Mouse (Mus musculus): ENCODE data around the gene Gm10447.
"Not testable (repeated sequence)": the region's sequence is repeated elsewhere in the genome, so short reads cannot be mapped to it uniquely, and the experiment has no call there.

Gene Gm10447

DNA sequence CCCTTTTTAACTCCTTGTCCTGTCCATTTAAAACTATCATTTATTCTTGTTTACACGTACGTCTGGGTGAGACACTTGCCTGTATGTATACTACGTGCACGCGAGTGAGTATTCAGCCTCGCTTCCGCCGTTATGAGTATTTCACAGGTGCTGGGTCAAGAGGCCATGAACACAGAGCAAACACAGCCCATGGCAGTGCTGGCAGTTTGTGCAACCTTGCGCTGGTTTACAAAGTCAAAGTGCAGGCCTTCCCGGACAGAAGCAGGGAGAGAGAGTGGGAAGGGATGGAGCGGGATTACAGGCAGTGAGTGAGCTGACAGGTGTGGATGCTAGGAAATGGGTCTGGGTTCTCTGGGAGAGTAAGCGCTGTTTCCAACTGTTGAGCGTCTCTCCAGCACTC, 10.7 kb downstream of the Gm10447 start:
- DNase-seq (ENCODE audit: extremely low read depth, low read depth): no peak

DNA sequence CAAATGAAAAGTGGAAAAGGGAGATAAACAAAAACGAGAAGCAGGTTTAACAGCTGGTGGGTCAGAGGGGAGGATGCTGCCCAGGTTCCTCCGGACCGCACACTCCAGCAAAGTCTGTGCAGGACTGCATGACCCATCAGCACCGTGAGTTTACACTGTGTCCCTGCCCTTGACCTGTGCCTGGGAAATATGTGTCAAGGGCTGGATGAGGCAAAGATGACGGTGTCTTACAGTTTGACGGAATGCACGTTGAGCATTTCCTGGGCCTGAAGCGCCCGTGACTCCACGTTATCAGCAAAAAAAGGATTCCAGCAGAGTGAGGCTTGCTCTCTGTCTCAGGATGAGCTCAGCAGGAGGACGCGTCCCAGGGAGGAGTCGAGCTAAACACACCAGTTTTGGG, 11.3 kb downstream of the Gm10447 start:
- DNase-seq (ENCODE audit: extremely low read depth, low read depth): no peak

DNA sequence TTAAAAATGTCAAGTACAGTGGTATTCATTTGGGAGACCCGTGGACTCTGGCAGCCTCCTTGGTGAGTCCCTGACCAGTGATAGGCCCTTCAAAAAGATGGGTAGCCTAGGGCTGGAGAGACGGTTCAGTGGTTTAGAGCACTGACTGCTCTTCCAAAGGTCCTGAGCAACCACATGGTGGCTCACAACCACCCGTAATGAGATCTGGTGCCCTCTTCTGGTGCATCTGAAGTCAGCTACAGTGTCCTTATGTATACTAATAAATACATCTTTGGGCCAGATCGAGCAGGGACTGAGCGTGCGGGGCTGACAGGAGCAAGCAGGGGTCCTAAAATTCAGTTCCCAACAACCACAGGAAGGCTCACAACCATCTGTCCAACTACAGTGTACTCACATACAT, 13.0 kb downstream of the Gm10447 start:
- DNase-seq (ENCODE audit: extremely low read depth, low read depth): peak; percentile 39

DNA sequence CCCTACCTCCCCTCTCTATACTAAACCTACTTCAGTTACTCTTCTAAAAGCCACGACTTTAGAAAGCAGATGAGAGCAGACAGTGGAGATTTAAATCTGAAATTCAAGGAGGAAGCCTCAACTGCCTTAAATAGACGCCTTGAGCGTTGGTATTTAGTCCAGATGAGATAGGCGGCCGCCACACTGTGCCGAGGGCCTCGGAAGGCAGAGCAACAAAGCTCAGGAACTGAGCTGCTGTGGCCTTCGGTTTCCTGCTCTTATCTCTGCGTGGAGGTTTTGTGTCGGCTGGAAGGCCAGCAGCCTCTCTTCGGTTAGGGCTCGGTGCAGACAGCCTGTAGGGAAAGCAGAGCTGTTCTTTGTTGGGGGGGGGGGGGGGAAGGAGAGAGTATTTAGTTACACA, 15.0 kb downstream of the Gm10447 start:
- DNase-seq (ENCODE audit: extremely low read depth, low read depth): peak; percentile 36

DNA sequence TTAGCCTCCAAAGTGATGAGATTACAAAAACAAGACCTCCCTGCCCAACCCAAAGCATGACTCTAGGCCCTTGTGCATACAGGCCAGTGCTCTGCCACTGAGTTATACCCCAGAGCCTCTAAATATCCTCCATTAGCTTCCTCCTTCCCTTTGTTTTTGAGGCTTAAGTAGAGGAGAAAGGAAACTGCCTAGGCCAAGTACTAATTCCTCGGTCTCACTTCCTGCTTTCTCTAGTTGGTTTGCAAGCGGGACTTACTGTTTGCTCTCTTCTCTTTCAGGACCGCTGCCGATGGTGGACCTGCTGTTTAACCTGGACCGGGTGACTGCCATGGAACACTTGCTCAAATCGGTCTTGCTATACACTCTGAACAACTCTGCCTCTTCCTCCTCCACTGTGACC, 20.6 kb downstream of the Gm10447 start:
- DNase-seq (ENCODE audit: extremely low read depth, low read depth): no peak

DNA sequence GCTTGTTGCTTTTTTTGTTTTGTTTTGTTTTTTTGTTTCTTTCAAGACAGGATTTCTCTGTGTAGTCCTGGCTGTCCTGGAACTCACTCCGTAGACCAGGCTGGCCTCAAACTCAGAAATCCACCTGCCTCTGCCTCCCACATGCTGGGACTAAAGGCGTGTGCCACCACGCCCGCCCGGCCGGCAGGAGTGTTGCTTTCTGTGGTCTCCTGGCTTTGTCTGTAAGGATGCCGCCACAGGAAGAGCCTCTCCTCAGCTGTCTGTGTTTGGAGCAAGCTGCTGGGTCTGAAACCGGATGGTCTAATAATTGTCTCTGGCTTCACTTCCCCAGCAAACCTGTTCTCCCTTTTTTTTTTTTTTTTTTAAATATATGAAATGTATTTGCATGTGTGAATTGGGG, 21.4 kb downstream of the Gm10447 start:
- DNase-seq (ENCODE audit: extremely low read depth, low read depth): no peak

DNA sequence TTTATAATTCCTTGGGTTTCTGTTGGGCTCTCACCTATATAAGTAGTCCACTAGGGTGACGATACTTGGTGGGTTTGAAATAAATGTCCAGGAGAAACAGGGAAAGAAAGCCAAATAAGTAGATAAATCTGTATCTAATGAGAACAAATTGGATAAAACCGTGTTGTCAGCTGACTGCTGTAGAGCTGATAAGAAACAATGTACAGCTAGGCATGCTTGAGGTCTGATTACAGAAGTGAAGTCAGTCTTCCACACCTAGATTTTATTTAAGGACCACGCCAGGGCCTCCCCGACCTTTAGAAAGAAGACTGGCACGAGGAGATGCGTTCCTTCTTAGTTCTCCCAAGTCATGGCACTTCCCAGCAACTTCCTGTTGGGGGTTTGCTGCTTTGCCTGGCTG, 23.9 kb downstream of the Gm10447 start:
- DNase-seq (ENCODE audit: extremely low read depth, low read depth): no peak

DNA sequence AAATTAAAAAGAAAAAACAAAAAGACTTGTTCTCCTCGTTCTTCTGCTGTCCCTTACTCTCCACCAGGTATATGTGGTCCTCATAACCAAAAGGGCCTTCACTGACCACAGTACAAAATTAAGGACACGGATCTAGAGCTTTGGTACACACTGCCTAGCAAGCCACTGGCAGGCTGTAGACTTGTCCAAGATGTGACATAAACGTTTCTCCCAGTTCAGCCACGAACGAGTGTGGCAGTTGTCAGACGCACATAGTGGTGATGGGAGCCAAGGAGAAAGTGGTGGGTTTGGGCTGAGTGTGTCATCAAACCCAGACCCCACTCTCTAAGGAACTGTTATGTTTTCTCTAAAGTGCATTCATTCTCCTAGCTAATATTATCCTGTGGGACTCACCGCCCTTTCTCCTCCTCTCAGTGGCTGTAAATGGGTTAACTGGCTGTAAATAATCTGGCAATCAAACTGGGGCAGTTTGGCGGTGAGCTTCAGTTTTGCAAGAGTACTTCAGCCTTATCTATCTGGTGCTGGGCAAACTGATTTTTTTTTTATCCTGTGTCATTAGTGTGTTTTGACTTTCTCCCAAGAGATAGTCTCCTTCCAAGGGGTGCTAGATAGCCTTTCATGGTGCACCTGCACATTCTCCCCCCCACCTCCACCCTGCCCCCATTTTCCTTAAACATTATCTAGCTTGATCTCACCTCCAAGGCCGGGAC, 25.4 kb downstream of the Gm10447 start:
- no peak for DNase-seq (ENCODE audit: extremely low read depth, low read depth)

DNA sequence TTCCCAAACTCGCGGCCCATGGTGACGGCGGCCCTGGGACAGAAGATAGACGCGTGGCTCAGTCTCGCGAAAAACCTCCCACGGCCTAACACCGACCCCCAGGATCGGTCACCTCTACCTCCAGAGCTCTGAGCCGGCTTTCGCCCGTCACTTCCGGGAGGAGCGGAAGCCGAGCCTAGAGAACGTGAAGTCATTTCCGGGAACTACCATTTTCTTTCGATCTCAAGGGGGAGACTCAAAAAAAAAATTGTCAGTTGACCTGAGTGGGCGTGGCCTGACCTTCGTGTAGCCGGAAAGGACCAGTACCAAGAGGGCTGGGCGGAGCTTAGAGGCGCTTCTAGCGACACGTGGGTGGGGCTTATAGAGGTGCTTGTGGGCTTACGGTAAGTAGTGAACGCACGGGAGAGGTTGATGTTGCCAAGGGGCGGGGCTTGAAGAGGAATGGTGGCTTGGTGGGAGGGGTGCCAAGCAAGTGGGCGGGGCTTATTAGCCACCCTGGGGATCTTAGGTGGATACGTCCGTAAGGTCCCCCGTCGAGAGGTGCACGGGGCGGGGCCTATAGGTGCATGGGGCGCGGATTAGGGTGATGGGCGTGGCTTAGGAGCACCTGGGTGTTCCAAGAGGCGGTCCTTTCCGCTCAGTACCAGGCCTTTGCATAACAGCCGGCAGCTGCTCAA, 26.1 kb downstream of the Gm10447 start, which contains the start of the genes Uqcrq and Gdf9:
Gene Uqcrq (minus strand): TSS at position 162 of the 677 bp plus-strand sequence.
Gene Gdf9 (plus strand): TSS at position 354 of the 677 bp plus-strand sequence.
- peak; percentile 100 for DNase-seq (ENCODE audit: extremely low read depth, low read depth)

DNA sequence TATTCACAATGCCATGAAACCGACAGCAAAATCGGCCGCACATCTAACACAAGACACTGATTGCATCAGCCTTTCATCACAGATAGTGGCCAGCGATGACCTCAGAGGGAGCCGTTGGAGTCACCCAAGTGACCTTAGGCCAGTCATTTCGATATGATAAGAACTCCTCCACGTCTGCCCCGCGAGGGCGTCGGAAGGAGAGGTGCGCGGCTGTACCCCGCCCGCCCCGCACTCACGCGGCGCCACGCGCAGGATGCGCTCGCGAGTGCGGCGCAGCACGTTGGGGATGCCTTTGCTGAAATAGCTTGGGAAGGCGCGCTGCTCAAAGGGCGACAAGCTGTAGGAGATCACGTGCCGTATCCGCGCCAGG, 26.6 kb downstream of the Gm10447 start:
- no peak for DNase-seq (ENCODE audit: extremely low read depth, low read depth)

DNA sequence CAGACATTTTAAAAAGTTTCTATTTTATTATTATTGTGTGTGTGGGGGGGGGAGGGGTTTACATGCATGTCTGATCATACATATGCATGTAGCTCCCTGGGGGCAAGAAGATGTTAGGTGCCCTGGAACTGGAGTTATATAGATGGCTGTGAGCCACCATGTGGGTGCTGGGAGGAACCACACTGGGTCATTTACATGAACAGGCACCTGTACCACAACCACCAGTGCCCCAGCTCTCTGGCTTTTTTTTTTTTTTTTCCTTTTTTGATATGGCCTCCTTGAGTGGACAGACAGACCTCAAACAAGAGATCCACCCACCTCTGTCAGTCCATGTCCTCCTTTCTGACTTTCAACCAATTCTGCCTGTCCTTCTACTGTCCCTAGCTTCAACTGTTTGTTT, 27.7 kb downstream of the Gm10447 start:
- DNase-seq (ENCODE audit: extremely low read depth, low read depth): no peak

DNA sequence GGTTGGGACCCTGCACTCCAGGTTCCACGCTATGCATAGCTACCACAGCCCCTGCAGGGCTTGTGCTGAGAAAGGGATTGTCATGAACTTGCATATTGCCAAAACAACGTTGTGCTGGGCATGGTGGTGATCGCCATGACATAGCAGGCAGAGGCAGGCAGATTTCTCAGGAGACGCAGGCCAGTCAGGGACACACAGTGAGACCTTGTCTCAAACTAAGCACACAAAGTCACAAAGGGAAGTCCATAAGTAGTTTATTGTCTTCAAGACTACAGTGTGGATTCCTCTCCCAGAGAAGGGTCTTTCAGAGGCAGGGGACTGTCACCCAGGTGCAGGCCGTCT, 28.2 kb downstream of the Gm10447 start:
- no peak for DNase-seq (ENCODE audit: extremely low read depth, low read depth)

DNA sequence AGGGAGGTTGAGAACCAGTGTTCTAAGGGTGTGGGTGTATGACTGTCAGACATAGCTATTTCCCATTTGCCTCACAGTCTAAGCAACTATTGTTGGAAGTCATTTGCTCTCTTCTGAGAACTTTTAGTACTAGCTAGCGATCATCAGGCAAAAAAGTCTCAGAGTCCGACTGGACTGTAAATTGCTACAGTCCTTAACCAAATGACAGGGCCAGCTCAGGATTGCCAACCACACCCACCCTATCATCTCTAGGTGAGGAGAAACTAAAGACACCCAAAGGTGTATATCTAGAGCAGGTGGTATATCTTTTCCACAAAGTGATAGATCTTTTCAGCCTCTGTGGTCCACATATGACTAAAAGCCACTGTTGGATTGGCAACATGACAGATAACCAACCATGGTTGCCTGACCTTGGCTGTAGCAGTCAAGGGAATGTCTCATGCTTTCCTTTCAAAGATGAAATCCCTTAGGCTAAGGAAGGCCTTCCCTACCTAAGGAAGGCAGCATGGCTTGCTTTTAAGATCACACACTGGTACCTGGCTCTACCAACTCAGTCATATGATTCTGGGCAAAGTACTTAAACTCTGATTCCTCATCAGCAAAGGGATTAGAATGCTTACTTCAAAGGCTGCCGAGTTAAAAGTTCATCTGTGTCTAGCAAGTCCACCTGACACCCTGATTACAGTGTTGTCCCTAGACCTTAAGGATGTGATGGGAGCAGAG, 28.8 kb downstream of the Gm10447 start:
- DNase-seq (ENCODE audit: extremely low read depth, low read depth): no peak

DNA sequence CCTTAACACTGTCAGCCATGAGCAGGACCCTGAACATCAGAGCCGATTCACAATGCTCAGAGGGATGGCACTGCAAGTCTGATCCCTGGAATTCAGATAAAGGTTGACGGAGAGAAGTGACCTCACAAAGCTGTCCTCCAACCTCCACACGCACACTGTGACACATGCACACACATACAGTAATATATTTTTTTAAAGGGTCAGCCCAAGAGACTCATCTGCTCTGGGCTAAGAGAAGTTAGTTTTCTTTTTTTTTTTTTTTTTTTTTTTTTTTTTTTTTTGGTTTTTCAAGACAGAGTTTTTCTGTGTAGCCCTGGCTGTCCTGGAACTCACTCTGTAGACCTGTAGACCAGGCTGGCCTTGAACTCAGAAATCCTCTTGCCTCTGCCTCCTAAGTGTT, 30.0 kb downstream of the Gm10447 start:
- not testable (repeated sequence) for DNase-seq (ENCODE audit: extremely low read depth, low read depth)

DNA sequence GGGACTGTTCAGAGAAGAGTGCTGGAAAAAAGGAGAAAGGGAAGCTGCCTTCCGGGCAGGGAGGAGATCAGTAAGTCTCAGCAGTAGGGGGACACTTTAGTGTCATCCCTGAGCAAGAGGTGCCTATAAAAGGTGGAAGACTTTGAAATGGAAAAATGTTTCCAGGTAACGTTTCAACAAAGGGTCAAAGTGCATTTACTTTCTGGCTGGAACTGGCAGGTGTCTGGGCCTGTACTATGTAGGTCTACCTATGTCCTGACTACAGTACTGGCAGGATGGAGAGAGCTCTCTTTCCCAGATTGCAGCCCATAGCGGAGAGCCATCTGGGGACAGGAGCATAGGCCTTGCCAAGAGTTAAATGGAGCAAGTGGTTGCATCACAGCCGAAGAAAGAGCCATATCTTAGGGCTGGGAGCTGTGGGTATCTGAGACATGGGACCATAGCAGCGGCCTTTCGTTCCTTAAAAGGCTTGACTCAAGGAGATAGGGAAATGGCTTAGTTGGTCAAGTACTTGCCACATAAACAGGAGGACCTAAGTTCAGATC, 31.1 kb downstream of the Gm10447 start:
- DNase-seq (ENCODE audit: extremely low read depth, low read depth): no peak

DNA sequence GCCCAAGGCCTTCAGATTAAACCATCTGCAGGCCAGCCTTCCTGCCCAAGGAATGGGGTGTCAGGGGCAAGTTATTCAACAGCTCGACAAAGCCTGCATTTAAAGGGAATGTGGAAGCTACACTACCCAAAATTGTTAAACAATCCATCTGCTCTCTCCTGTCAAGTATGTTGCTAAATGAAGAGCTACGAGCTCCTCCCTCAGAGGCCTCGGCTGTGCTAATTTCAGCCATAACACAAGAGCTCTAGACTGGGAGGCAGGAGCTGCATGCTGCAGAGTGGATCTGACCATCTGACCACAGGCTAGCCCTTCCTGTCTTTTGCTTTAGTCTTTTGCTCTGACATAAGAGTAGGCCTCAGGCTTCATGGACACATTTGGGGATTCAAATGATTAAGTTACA, 31.7 kb downstream of the Gm10447 start:
- no peak for DNase-seq (ENCODE audit: extremely low read depth, low read depth)

DNA sequence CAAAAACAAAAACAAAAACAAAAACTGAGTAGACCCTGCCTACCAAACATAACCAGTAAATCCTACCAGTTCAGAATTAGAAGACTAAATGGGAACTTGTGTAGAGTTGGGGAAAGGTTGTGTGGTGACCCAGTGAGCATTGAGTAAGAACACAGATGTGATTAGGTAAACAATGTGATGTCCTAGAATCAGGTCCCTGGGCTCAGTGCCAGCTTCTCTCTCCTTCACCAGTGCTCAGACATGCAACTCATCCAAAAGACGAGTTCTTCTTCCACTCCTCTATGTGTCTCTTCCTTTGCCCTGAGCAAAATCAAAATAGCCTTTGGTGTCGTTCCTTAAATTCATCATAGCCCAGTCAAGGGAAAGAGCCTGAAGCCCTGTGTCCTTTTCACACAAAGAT, 32.1 kb downstream of the Gm10447 start:
- no peak for DNase-seq (ENCODE audit: extremely low read depth, low read depth)

DNA sequence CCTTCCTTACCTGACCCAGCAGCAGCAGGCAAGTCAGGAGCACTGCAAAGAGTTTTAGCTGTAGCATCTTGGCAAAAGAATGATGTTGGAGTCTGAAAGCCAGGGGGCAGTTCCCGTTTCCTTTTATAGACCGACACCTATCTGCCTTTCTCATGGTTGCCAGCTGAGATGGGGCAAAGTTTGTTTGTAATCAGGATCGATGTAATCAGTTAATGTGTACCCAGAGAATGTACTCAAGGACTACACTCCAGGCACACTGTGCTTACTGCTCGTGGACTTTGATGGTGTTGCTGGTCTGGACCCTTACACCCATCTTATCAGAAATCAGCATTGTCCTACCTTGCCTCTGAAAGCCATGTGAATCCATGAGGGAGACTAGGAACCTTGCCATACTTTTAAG, 33.9 kb downstream of the Gm10447 start, which contains the start of gene Leap2:
Gene Leap2 (minus strand): TSS at position 135 of the 400 bp plus-strand sequence.
- no peak for DNase-seq (ENCODE audit: extremely low read depth, low read depth)

DNA sequence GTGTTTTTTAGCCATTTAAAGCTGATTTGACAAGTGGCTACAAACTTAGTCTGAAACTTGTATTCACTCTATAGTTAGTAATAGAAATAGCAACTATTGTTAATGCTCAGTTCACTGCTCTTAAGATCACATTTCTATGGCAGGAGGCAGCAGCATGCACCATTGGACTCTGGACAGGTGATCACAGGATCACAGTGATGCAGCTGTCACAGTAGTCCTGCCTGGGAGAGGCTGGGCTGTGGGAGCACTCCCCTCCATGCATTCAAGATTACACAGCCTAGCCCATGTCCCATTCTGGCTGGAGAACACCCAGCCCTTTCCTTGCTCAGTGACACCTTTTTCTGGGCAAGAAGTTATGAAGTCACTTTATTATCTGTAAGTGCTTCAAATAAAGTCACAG, 38.9 kb downstream of the Gm10447 start:
- DNase-seq (ENCODE audit: extremely low read depth, low read depth): no peak

DNA sequence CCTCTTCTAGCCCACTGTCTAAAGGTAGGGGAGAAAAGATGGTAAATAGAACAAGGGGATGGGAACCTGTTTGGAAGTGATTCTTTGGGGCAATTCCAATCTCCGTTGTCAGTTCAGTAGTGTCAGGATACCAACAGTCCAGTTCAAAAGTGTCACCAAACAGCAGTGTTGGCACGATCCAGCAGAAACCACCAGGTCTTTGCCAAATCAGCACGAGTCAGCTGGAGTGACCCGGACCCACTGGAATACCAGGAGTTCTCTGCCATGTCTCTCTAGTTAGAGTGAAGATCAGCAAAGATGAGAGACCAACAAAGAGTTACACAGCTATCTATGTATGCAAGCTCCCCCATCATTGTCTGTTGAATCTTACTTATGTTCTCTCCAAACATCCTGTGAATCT, 43.0 kb downstream of the Gm10447 start:
- DNase-seq (ENCODE audit: extremely low read depth, low read depth): no peak

DNA sequence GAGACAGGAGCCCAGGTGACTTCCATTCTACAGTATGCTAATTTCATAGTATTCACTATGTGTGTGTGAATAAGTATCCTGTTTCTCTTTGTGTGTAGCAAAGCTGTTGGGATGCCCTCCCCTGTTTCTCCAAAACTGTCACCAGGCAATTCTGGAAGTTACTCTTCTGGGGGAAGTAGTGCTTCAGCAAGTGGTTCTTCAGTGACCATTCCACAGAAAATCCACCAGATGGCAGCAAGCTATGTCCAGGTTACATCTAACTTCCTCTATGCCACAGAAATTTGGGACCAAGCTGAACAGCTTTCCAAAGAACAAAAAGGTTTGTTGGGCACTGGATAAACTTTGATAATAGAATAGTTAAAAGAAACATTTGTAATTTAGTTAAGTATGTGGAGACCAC, 45.2 kb downstream of the Gm10447 start:
- peak; percentile 36 for DNase-seq (ENCODE audit: extremely low read depth, low read depth)

All from MEL-GATA-1-ER (cell line).